Mouse (Mus musculus): ENCODE results near the gene Shc2. TPM values are rescaled to one million over a fixed set of nuclear protein-coding genes. Genes with fewer than 3 reads are reported as not detected.

The Shc2 gene
- total RNA-seq, 2 experiments from 2014 or later = 49.8 to 50.3 TPM

DNA sequence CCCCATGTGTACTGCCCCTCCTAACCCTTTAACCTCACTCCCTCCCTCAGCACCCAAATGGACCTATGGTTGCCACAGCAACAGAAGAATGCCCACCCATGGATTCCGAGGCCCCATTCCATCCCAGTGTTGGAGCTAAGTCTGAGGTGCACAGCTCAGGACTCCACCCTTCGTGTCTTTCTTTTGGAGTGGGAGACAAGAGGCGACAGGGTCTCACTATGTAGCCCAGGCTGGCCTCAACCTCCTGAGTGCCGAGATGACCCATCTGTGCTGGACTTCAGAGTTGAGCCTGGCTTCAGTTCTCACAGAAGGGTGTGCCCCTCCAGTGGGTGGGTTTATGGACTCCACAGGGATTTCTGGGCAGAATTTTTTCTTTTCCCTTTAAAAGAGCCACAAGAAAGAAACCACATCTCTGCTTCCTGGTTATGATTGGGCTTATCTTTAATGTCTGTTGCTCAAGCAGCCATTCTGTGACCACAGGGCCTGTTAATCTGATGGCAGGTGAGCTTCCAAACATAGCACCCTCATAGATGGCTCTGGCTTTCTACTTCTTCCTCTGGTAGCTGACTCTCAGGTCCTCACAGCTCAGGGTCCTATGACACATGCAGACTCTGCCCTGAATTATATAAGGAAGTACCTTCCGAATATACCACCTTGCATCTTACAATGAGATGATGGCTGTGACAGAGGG is 50.5 kb downstream of the Shc2 start, which contains the start of gene Theg:
Gene Theg, minus strand, starts transcription at position 271 of the 691 bp plus-strand sequence.
- intact Hi-C loops (cut with DNase I) = no loop called here

DNA sequence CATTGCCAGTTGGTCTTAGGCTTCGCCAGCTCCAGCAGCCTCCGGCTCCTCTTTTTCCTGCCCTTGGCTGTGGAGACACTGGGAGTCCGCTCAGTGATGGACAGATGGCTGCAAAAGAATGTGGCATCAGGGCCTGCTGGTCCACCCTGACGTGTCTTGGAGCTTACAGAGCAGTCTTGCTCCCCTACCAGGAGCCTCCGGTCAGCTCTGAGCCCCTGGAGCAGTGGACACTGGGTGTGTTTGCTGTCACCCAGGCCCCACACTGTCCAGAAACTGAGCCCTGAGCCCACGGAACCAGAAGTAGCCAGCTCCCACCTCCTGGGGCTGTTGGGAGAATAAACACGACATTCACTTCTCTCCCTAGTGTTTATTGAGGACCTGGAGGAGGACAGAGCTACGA is 51.5 kb downstream of the Shc2 start:
- intact Hi-C loops (cut with DNase I) = no loop called here
- no peak for DNase-seq (ENCODE audit: low spot score in 2 of 2)

More for the DNA sequence above, 50.5 kb downstream of the Shc2 start, which contains the start of gene Theg:
- no peak for DNase-seq (ENCODE audit: low spot score in 2 of 2)

DNA sequence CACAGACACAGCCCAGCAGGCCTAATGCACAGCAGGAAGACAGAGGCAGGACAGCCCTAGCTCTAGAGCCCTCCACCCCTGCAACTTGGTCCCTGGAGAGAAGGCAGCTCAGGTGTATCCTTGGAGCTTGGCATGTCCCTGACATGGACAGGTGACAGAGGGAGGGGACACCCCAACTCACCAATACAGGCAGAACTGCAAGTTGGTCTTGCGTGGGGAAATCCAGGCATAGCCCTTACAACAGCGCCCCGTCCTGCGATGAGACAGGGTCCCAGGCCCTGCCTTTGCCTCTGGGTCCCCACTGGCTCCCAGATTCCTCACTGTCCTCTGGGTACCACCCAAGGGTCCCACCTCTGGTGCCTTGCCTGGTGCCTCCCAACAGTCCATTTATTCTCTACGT is 52.0 kb downstream of the Shc2 start:
- intact Hi-C loops (cut with DNase I) = no loop called here
- DNase-seq (ENCODE audit: low spot score in 2 of 2) = no peak

DNA sequence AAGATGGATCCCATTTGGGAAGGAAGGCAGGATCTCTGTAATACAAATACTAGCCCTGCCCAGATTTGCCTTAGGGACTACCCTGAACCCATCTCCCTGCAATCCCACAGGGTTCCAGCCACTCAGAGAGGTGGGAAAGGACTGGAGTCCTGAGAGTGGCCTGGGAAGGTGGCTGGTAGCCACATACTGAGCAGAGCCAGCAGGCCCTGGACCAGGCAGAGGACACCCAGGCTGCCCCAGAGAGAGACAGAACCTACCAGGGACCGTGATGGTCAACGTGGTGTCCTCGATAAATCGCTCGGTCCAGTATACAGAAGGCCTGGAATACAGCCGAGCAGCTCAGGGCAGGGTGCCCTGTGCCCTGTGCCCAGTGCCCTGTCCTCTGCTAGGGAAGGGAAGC is 52.6 kb downstream of the Shc2 start:
- intact Hi-C loops (cut with DNase I) = no loop called here
- DNase-seq (ENCODE audit: low spot score in 2 of 2) = no peak

DNA sequence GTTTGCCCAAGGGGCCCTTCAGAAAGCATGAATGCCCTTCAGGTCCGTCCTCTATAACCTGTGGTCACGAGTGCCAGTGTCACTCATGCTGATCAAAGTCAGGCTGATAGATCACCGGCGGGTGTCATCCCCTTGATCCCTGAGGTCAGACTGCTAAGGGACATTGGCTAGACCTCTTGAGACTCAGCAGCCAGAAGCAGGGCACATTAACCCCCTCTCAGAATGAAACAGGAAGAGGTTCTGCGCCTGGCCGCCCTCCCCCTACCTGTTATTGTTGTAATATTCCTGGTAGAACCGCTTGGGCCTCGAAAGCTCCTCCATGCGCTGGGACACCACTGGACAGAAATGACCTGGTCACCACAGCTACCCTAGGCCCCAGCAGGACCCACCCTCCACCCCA is 53.3 kb downstream of the Shc2 start:
- intact Hi-C loops (cut with DNase I) = no loop called here
- no peak for DNase-seq (ENCODE audit: low spot score in 2 of 2)

DNA sequence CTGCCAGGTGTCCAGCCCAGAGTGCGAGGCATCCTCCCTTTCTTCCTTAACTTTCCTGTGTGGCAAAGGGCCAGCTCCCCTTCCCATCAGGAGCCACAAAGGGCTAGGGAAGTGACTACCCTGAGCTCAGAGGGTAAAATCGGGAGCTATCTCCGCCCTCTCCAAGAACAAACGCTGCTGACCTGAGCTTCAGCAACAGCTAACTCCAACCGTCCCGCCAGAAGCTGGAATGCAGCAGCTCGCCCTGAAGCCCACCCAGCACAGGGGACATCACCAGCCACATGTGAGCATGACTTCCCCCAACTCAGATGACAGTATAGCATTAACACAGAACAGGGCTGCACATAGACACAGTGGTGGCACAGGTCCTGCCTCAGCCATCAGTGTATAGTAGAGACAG is 53.7 kb downstream of the Shc2 start:
- no peak for DNase-seq (ENCODE audit: low spot score in 2 of 2)
- intact Hi-C loops (cut with DNase I) = no loop called here

DNA sequence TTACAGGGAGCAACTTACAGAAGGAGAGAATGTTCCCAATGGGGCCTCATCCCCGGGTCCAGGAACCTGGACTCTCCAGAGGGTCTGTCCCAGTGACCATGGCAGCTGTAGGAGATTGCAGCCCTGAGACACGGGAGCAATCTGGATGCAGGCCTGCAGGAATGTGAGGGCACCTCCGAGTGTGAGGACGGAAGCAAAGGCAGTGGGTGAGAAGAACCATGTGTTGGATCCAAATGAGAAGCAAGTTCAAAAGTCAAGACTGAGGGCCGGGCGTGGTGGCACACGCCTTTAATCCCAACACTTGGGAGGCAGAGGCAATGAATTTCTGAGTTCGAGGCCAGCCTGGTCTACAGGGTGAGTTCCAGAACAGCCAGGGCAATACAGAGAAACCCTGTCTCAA is 56.2 kb downstream of the Shc2 start:
- DNase-seq (ENCODE audit: low spot score in 2 of 2) = no peak
- intact Hi-C loops (cut with DNase I) = no loop called here

DNA sequence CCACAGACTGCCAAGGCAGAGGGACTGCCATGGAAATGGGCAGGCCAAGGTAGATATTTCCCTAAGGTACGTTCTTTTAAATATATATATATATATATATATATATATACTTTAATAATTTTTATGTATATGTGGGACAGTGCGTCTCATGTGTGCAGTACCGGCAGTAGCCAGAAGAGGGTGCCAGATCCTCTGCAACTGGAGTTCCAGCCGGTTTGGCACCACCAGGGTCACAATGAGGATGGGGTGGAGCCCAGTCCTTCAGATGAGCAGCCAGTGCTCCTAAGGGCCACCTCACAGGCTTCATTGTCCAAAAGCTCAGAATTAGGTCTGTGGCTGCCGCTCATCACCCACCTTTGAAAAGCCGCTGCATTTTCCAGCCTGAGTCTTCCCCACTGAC is 56.9 kb downstream of the Shc2 start:
- DNase-seq (ENCODE audit: low spot score in 2 of 2) = peak; percentile 73 to 78
- intact Hi-C loops (cut with DNase I) = no loop called here

DNA sequence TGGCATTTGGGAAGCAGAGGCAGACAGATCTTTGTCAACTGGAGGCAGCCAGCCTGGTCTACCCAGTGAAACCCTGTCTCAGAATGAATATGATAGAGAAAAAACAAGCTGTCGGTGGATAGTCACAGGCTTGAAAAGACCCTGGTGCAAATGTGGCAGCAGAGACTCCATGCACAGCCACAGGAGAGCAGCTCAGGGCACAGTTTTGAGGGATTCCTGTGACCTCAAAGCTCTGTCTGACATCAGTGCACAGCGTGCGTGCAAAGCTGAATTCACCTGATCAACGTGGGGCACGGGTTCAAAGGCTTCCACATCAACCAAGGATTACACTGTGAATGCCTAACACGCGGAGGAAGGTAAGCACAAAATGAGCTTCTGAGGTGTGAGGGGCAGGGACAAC is 57.4 kb downstream of the Shc2 start:
- no peak for DNase-seq (ENCODE audit: low spot score in 2 of 2)
- intact Hi-C loops (cut with DNase I) = no loop called here

DNA sequence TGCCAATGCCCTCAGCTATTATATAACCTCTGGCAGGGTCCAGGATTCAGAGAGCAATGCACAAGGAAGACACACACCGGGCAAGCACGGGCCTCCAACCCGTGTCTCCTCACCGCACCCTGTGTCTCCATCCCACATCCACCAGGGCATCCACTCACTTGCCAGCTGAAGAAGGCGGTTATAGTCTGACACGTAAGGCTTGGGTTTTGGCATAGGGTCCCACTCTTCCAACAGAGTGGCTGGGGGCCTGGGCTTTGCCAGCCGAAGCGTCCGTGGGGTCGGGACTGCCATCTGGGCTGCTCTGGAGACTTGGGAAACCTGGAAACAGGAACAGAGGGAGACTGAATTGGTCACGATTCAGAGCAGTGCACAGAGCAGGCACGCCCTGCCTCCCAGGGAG is 57.9 kb downstream of the Shc2 start:
- DNase-seq (ENCODE audit: low spot score in 2 of 2) = no peak
- intact Hi-C loops (cut with DNase I) = no loop called here

DNA sequence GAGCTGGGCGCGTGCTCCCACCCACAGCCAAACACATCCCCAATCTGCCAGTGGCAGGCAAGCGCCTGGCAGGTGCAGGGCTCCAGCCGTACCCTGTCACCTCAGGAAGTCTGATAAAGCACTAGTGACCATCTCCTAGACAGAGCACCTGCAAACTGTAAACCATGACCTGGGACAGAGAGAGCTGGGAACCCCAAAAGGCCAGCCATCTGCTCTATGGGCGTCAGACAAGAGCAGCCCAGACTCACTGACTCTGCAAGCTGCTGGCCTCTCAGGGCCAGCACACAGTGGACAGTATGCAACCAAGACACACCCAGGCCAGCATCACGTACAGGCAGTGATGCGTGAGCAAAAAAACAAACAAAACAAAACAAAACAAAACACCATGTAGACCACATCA is 58.8 kb downstream of the Shc2 start:
- no peak for DNase-seq (ENCODE audit: low spot score in 2 of 2)
- intact Hi-C loops (cut with DNase I) = no loop called here

DNA sequence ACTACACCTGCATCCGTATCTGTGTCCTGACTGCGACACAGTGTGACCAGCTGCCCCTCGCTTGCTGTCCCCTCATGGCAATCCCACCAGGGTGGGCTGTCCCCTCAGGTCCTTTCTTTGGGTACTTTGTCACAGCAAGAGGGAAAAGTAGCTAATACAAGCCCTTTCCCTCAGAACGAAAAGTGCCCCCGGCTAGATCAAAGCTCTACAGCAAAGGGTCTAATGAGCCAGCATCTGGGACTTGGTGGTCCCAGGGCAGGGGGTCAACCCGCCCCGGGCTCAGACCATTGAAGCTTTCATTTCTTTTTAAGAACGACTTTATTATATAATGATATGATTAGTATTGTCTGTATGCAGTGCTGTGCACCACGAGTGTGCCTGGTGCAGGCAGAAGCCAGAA is 59.4 kb downstream of the Shc2 start:
- no peak for DNase-seq (ENCODE audit: low spot score in 2 of 2)
- intact Hi-C loops (cut with DNase I) = no loop called here

DNA sequence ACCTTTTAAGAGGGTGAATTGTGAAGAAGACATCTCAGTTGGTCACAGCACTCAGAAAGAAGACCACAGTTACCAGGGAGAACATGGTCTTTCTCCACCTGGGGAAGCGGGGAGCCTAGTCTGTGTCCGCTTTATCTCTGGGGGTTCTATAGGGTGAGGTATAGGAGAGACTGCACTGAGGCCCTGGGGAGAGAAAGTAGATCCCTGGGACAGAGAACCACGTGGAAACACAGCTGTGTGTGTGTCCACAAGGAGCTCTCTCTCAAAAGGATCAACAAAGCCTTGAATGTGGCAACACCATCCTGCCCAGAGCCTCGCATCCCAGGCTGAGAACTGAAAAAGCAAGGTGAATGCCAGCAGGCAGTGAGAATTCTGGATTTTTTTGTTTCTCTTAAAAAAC is 60.3 kb downstream of the Shc2 start:
- DNase-seq (ENCODE audit: low spot score in 2 of 2) = no peak
- intact Hi-C loops (cut with DNase I) = no loop called here

DNA sequence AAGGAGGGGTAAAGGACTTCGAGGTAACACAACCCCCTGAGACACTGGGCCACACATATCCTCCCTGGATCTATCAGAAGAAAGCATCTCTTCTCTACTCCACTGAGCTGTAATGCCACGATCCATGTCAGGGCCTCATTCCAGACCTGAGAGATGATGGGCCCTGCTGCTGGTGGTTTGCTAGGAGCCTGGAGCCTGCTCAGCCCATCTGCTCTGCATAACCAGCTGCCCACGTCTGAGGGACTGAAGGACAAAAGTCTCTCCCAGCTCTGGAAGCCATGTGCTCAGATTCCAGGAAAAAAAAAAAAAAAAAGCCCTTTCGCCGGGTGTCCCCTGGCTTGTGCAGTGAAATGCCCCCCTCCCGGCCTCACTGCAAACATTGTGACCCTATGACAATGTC is 62.0 kb downstream of the Shc2 start:
- DNase-seq (ENCODE audit: low spot score in 2 of 2) = no peak
- intact Hi-C loops (cut with DNase I) = no loop called here

DNA sequence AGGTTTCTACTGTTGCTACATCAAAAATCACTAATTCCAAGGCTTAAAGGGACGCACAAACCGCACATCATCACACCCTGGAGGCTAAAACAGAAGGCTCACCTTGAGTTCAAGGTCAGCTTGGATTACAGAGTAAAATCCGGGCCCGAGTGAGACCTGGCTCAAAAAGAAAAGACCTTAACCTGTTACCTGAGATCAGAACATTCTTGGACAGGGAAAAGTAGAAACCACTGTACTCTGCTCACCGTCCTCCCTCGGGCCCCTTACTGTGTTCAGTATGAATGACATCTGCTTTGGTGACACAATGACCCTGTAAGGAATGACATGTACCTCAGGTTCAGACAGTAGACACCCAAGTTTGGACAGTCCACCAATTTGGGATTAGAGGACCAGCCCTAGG is 62.9 kb downstream of the Shc2 start:
- no peak for DNase-seq (ENCODE audit: low spot score in 2 of 2)
- intact Hi-C loops (cut with DNase I) = no loop called here

DNA sequence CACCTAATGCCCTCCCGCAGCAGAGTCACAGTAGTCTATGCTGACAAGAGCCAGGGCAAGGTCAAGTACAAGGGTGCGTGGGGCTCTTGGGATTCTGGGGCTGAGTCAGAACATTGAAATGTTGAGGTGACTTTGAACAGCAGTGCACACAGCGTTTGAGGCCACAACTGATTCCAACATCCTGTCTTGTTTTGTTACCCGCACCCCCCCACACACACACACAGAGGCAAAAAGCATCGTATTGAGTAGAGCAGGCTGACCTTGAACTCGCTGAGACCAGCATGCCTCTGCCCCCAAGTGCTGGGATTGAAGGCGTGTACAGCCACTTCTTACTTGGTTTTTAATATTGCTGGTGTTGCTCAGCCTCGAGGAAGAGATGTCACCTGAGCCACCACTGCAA is 63.4 kb downstream of the Shc2 start:
- DNase-seq (ENCODE audit: low spot score in 2 of 2) = no peak
- intact Hi-C loops (cut with DNase I) = no loop called here

DNA sequence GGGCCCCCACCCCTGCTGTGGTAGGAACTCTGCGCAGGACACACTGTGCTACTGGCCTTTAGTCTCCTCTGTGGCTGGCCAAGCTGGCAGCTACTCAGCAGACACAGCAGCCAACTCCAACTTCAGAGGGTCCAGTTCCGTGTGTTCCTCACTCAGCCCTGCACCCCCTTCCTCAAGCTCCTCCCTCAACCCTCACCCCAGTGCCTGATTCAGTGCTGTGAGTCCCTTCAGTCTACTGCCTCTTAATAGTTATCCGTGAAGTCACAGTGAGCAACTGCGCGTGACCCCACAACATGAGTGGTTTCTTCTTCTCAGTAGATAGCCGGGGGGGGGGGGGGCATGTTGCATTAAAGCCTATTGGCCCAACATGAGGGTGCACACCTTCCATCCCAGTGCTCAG is 64.1 kb downstream of the Shc2 start:
- no peak for DNase-seq (ENCODE audit: low spot score in 2 of 2)
- intact Hi-C loops (cut with DNase I) = no loop called here

DNA sequence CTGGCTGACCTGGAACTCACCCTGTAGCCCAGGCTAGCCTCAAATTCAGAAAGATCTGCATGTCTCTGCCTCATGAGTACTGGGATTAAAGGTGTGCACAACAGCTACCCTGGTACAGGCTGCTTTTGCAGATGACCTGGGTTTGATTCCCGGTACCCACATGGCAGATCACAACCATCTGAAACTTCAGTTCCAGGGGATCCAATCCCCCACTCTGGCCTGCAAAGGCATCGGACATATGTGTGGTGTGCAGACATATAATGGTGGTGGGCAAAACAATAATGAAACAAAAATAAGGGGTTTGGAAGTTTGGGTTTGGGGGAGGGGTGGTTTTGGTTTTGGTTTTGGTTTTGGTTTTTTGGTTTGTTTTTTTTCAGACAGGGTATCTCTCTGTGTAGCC is 66.4 kb downstream of the Shc2 start:
- intact Hi-C loops (cut with DNase I) = no loop called here
- no peak for DNase-seq (ENCODE audit: low spot score in 2 of 2)

DNA sequence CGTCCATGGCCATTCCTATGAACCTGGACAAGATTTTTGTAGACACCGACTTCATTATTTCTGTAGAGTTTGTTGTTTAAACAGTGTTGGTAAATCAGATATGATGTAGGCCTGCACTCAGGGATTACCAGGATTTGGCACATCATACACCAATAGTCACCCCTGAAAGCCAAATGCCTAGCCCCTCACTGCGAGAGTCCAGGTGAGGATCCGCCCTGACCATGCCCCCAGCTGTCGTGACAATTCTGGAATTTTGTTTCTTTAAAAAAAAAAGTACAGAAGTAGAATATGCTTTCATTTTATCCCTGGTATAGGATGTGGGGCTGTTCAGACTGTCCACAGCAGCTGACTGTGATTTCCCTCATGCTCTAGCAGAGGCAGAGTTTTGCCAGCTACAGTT is 67.8 kb downstream of the Shc2 start:
- DNase-seq (ENCODE audit: low spot score in 2 of 2) = no peak
- intact Hi-C loops (cut with DNase I) = no loop called here

Data from left cerebral cortex, postnatal 14 days (tissue).